Mouse (Mus musculus): ENCODE results near the gene Gm20721. TPM values are rescaled to one million over a fixed set of nuclear protein-coding genes. Genes with fewer than 3 reads are reported as not detected.
"Not testable (repeated sequence)": the region's sequence is repeated elsewhere in the genome, so short reads cannot be mapped to it uniquely, and the experiment has no call there.

Gene Gm20721
- polyA plus RNA-seq, 1 experiment = 9.7 TPM

GRCm38 (mm10) chr2:174366571-174366970 is 20.1 kb upstream of the Gm20721 start:
- no peak overlapping the region for H3ac ChIP-seq (ENCODE audit: control insufficient read depth, insufficient read length)
- no peaks in the 10 kb centered on the region for H3K27me3 ChIP-seq (ENCODE audit: control insufficient read depth, insufficient read depth, insufficient read length)
- TF ChIP-seq MYOG (IDR thresholded peaks at IDR 0.05; ENCODE audit: control insufficient read depth in 1 of 3, insufficient read depth in 1 of 3, insufficient read length in 2 of 3, low read depth in 2 of 3) (no peak), TCF3 (IDR thresholded peaks at IDR 0.05; ENCODE audit: insufficient read length, low read depth) (no peak), TCF12 (IDR thresholded peaks at IDR 0.05; ENCODE audit: insufficient read depth, poor library complexity, severe bottlenecking) (no peak), POLR2AphosphoS2 (IDR thresholded peaks at IDR 0.05; ENCODE audit: insufficient read length, low read depth) (no peak), POLR2A (IDR thresholded peaks at IDR 0.05; ENCODE audit: insufficient read length, low read depth) (no peak)
- no peaks in the 10 kb centered on the region for H3K36me3 ChIP-seq (ENCODE audit: control insufficient read depth, insufficient read depth)
- no peak overlapping the region for H3K4me3 ChIP-seq
- no peak overlapping the region for H3K4me2 ChIP-seq (ENCODE audit: low read depth)
- H3K79me2 ChIP-seq (ENCODE audit: control insufficient read depth, insufficient read depth) = no peaks in the 10 kb centered on the region

GRCm38 (mm10) chr2:174359656-174360055 is 13.1 kb upstream of the Gm20721 start:
- H3ac ChIP-seq (ENCODE audit: control insufficient read depth, insufficient read length) = no peak overlapping the region
- no peaks in the 10 kb centered on the region for H3K36me3 ChIP-seq (ENCODE audit: control insufficient read depth, insufficient read depth)
- no peaks in the 10 kb centered on the region for H3K27me3 ChIP-seq (ENCODE audit: control insufficient read depth, insufficient read depth, insufficient read length)
- H3K4me2 ChIP-seq (ENCODE audit: low read depth) = no peak overlapping the region
- no peak overlapping the region for H3K4me3 ChIP-seq
- no peaks in the 10 kb centered on the region for H3K79me2 ChIP-seq (ENCODE audit: control insufficient read depth, insufficient read depth)
- no peak for TF ChIP-seq USF1 (IDR thresholded peaks at IDR 0.05; ENCODE audit: low read depth)
- no peak for TF ChIP-seq MYOG (IDR thresholded peaks at IDR 0.05; ENCODE audit: control insufficient read depth in 1 of 3, insufficient read depth in 1 of 3, insufficient read length in 2 of 3, low read depth in 2 of 3)
- TF ChIP-seq POLR2AphosphoS2 (IDR thresholded peaks at IDR 0.05; ENCODE audit: insufficient read length, low read depth) = no peak
- no peak for TF ChIP-seq CEBPB (IDR thresholded peaks at IDR 0.05; ENCODE audit: insufficient read depth, poor library complexity, severe bottlenecking)
- TF ChIP-seq SRF (IDR thresholded peaks at IDR 0.05; ENCODE audit: control insufficient read depth, insufficient read length, low read depth) = no peak
- TF ChIP-seq MAX (IDR thresholded peaks at IDR 0.05; ENCODE audit: low read depth) = no peak
- TF ChIP-seq REST (IDR thresholded peaks at IDR 0.05; ENCODE audit: insufficient read depth, insufficient read length) = no peak
- no peak for TF ChIP-seq MYOD1 (IDR thresholded peaks at IDR 0.05; ENCODE audit: control insufficient read depth in 1 of 3, insufficient read length in 2 of 3, low read depth in 2 of 3)
- TF ChIP-seq E2F4 (IDR thresholded peaks at IDR 0.05; ENCODE audit: insufficient read depth) = no peak

GRCm38 (mm10) chr2:174358516-174358915 is 12.0 kb upstream of the Gm20721 start:
- H3ac ChIP-seq (ENCODE audit: control insufficient read depth, insufficient read length) = no peak overlapping the region
- H3K4me3 ChIP-seq = no peak overlapping the region
- no peaks in the 10 kb centered on the region for H3K36me3 ChIP-seq (ENCODE audit: control insufficient read depth, insufficient read depth)
- no peak overlapping the region for H3K4me2 ChIP-seq (ENCODE audit: low read depth)
- no peaks in the 10 kb centered on the region for H3K79me2 ChIP-seq (ENCODE audit: control insufficient read depth, insufficient read depth)
- TF ChIP-seq E2F4 (IDR thresholded peaks at IDR 0.05; ENCODE audit: insufficient read depth) = no peak
- no peak for TF ChIP-seq SRF (IDR thresholded peaks at IDR 0.05; ENCODE audit: control insufficient read depth, insufficient read length, low read depth)
- no peak for TF ChIP-seq TCF3 (IDR thresholded peaks at IDR 0.05; ENCODE audit: insufficient read length, low read depth)
- TF ChIP-seq POLR2A (IDR thresholded peaks at IDR 0.05; ENCODE audit: insufficient read length, low read depth) = no peak
- TF ChIP-seq MYOD1 (IDR thresholded peaks at IDR 0.05; ENCODE audit: control insufficient read depth in 1 of 3, insufficient read length in 2 of 3, low read depth in 2 of 3) = no peak
- TF ChIP-seq REST (IDR thresholded peaks at IDR 0.05; ENCODE audit: insufficient read depth, insufficient read length) = no peak
- H3K27me3 ChIP-seq (ENCODE audit: control insufficient read depth, insufficient read depth, insufficient read length) = no peaks in the 10 kb centered on the region

- not testable (repeated sequence) for H3K4me3 ChIP-seq; H3K27me3 ChIP-seq (ENCODE audit: control insufficient read depth, insufficient read depth, insufficient read length); H3K4me2 ChIP-seq (ENCODE audit: low read depth); H3ac ChIP-seq (ENCODE audit: control insufficient read depth, insufficient read length)
- H3K79me2 ChIP-seq (ENCODE audit: control insufficient read depth, insufficient read depth) = peaks cover 34% of the 10 kb centered on the region
- peak; percentile 49 for TF ChIP-seq POLR2AphosphoS2 (IDR thresholded peaks at IDR 0.05; ENCODE audit: insufficient read length, low read depth)
- TF ChIP-seq POLR2A (IDR thresholded peaks at IDR 0.05; ENCODE audit: insufficient read length, low read depth) = peak; percentile 14
- peaks cover 28% of the 10 kb centered on the region for H3K36me3 ChIP-seq (ENCODE audit: control insufficient read depth, insufficient read depth)
These were observed 622 bp upstream of the Gm20721 start for GRCm38 (mm10) chr2:174346999-174347668.

- Histone ChIP-seq H3ac (ENCODE audit: control insufficient read depth, insufficient read length) (no peak overlapping the region), H3K27me3 (ENCODE audit: control insufficient read depth, insufficient read depth, insufficient read length) (no peaks in the 10 kb centered on the region), H3K4me2 (ENCODE audit: low read depth) (peak overlapping the region; percentile 77), H3K4me3 (no peak overlapping the region), H3K36me3 (ENCODE audit: control insufficient read depth, insufficient read depth) (peaks cover 35% of the 10 kb centered on the region), H3K79me2 (ENCODE audit: control insufficient read depth, insufficient read depth) (peaks cover 55% of the 10 kb centered on the region)
- TF ChIP-seq REST (IDR thresholded peaks at IDR 0.05; ENCODE audit: insufficient read depth, insufficient read length) (no peak), POLR2A (IDR thresholded peaks at IDR 0.05; ENCODE audit: insufficient read length, low read depth) (peak; percentile 24)
These were observed 1.5 kb downstream of the Gm20721 start for GRCm38 (mm10) chr2:174344996-174345395.
